ENCODE assay signal across 28 mouse cellular contexts in genomic region chr19:29657033-29657432, GRCm38 (mm10). TPM values are rescaled to one million over a fixed set of nuclear protein-coding genes. Genes with fewer than 3 reads are reported as not detected.
"Had no signal": no experiment of that assay in that cellular context is flagged by ENCODE, and none has a peak within 500 bp of the region (broad histone marks: within the 10 kb centered on the region; RNA-seq: fewer than 3 reads in every experiment).

No protein-coding gene starts in this region.

- H3K9me3 ChIP-seq: kidney, embryonic 15.5 days; liver, embryonic 13.5 days; neural tube, embryonic 13.5 days had no signal

- H3K27ac ChIP-seq: kidney, embryonic 15.5 days; liver, embryonic 13.5 days; neural tube, embryonic 13.5 days; stomach, postnatal 0 days had no signal

- H3K4me3 ChIP-seq: kidney, embryonic 15.5 days; liver, embryonic 13.5 days; myocyte; neural tube, embryonic 13.5 days had no signal

- ATAC-seq: midbrain, embryonic 16.5 days had no signal

- H3K4me2 ChIP-seq: kidney, embryonic 15.5 days; liver, embryonic 13.5 days; midbrain, embryonic 11.5 days; neural tube, embryonic 13.5 days had no signal

- H3K4me1 ChIP-seq: liver, embryonic 13.5 days; neural tube, embryonic 13.5 days had no signal

- H3K9ac ChIP-seq: kidney, embryonic 15.5 days; liver, embryonic 13.5 days; neural tube, embryonic 13.5 days had no signal

- H3K27me3 ChIP-seq: kidney, embryonic 15.5 days; liver, embryonic 13.5 days; neural tube, embryonic 13.5 days had no signal

- DNase-seq: kidney, adult 18-20 months; kidney, postnatal 10 days; kidney, postnatal 36 days; liver, embryonic 13.5 days; lung, adult 2 months; lung, postnatal 14 days; lung, postnatal 4 days; right cerebral cortex, adult 18-20 months; right cerebral cortex, postnatal 14 days; right cerebral cortex, postnatal 4 days; thymus, adult 2 months; thymus, postnatal 14 days; thymus, postnatal 4 days had no signal

- H3K36me3 ChIP-seq: kidney, embryonic 15.5 days; liver, embryonic 13.5 days; neural tube, embryonic 13.5 days had no signal

RNA-seq across cellular contexts. Expression of gene Mlana, which starts 40.6 kb away (rescaled TPM):
- total RNA-seq: liver, adult 2 months; megakaryocyte progenitor cell, adult 5-6 weeks; megakaryocyte-erythroid progenitor cell, adult 5-6 weeks; monocyte, adult 5-6 weeks; neutrophil, adult 5-6 weeks had no signal
- polyA plus RNA-seq: kidney, embryonic 15.5 days; limb, embryonic 11.5 days; liver, adult 2 months; liver, embryonic 13.5 days; liver, embryonic 16.5 days; lung, embryonic 16.5 days; midbrain, embryonic 16.5 days; myocyte; neural tube, embryonic 13.5 days; stomach, embryonic 14.5 days; stomach, postnatal 0 days had no signal
